Mouse (Mus musculus) kidney, adult 2 months (tissue): ENCODE data around the gene Slc32a1.

Experiments
- CTCF ChIP-seq: fragments of 200-500 bp; conservative IDR thresholded peaks from 2 replicates; pipeline ENCODE4 v1.5.1; 2011; ENCODE audit warnings: low read depth, mild to moderate bottlenecking, control low read depth, low read length, moderate library complexity, mixed read lengths; ENCODE audit not compliant: insufficient read depth, insufficient read length
- POLR2A ChIP-seq: fragments of 200-500 bp; IDR thresholded peaks from one replicate; pipeline ENCODE4 v1.6.1; 2011; ENCODE audit warnings: low read depth, low read length, control low read depth

GRCm38 (mm10) chr2:158625231-158625630 lies 14.7 kb downstream of the Slc32a1 start:
- TF ChIP-seq POLR2A (no peak), CTCF (no peak)
